Mouse (Mus musculus) liver, postnatal 0 days (tissue): ENCODE results near the gene Tiparp.

Source experiments
- CTCF ChIP-seq: sonication (generic); IDR thresholded peaks from 2 replicates; pipeline ENCODE4 v1.5.1; 2016; ENCODE audit warnings: antibody characterized with exemption, low read depth
- EP300 ChIP-seq: IDR thresholded peaks from 2 replicates; pipeline ENCODE4 v1.6.1; 2016; ENCODE audit warnings: antibody characterized with exemption, low read depth, mild to moderate bottlenecking

GRCm38 (mm10) chr3:65533014-65533413 is 4.8 kb downstream of the Tiparp start:
- no peak for TF ChIP-seq EP300
- no peak for TF ChIP-seq CTCF
